Mouse (Mus musculus) heart, adult 2 months (tissue): Measurements from ENCODE around the gene Uimc1. TPM values are rescaled to one million over a fixed set of nuclear protein-coding genes. Genes with fewer than 3 reads are reported as not detected.
A peak's percentile ranks its signal among the peaks of the same experiment; 100 is the strongest.

Source experiments
- DNase-seq, 2 experiments: peaks; one replicate each; pipeline ENCODE4 v3.0.0; 2021
- H3K27ac ChIP-seq: fragments of 200-600 bp; 2 replicates; pipeline ENCODE4 v1.8.1; 2022
- H3K27me3 ChIP-seq: fragments of 200-500 bp; 2 replicates; pipeline ENCODE4 v1.6.1; 2012; ENCODE audit warnings: mild to moderate bottlenecking, low read length, inconsistent platforms, mixed read lengths; ENCODE audit not compliant: control insufficient read depth, insufficient read depth
- H3K36me3 ChIP-seq: fragments of 200-500 bp; 2 replicates; pipeline ENCODE4 v1.6.1; 2012; ENCODE audit warnings: low read length, inconsistent platforms; ENCODE audit not compliant: control insufficient read depth, insufficient read depth
- H3K4me1 ChIP-seq: fragments of 200-500 bp; 2 replicates; pipeline ENCODE4 v1.6.1; 2011; ENCODE audit warnings: low read length; ENCODE audit not compliant: control insufficient read depth, insufficient read depth
- H3K4me3 ChIP-seq: fragments of 200-600 bp; 2 replicates; pipeline ENCODE4 v1.8.1; 2022
- H3K79me2 ChIP-seq: fragments of 200-500 bp; replicated peaks from 2 replicates; pipeline ENCODE4 v1.6.1; 2012; ENCODE audit warnings: mild to moderate bottlenecking, inconsistent platforms, low read length, moderate library complexity, mixed read lengths; ENCODE audit not compliant: control insufficient read depth, insufficient read depth
- H3K9ac ChIP-seq: fragments of 200-500 bp; 2 replicates; pipeline ENCODE4 v1.6.1; 2012; ENCODE audit warnings: low read depth, mild to moderate bottlenecking, control low read depth, inconsistent platforms, low read length, mixed read lengths
- CTCF ChIP-seq: fragments of 200-600 bp; IDR thresholded peaks from 2 replicates; pipeline ENCODE4 v1.8.1; 2022; ENCODE audit warnings: antibody characterized with exemption, mild to moderate bottlenecking, moderate library complexity
- EP300 ChIP-seq: fragments of 200-500 bp; IDR thresholded peaks from 2 replicates; pipeline ENCODE4 v1.6.1; 2011; ENCODE audit warnings: low read depth, low read length, control low read depth; ENCODE audit not compliant: insufficient read depth
- POLR2A ChIP-seq: fragments of 200-500 bp; IDR thresholded peaks from 2 replicates; pipeline ENCODE4 v1.6.1; 2011; ENCODE audit warnings: mild to moderate bottlenecking, low read depth, low read length, control low read depth; ENCODE audit not compliant: insufficient read depth
- WGBS: fragments of 180-500 bp; shearing (Covaris S2); methylation state at CpG from one replicate; pipeline ENCODE4 v1.1.7; 2018; 5-methylcytosine and 5-hydroxymethylcytosine counted together
- intact Hi-C: fragments of 180-260 bp; cut with DNase I; formaldehyde crosslinking; loops from one replicate; pipeline ENCODE4 v1.15.1; 2025
- polyA plus RNA-seq: library from polyadenylated mRNA; depleted of rRNA; stranded (reverse); fragments of >200 nt; gene quantifications from 2 replicates; pipeline ENCODE4 v1.2.3, GENCODE M21; 2012
- total RNA-seq, 2 experiments: library from RNA; stranded (reverse); gene quantifications; 2 replicates each; pipeline ENCODE4 v1.2.3; 2021

Gene Uimc1
- total and polyA plus RNA-seq, 3 experiments, result 9.9 to 20.5 (median 20.3) TPM

DNA sequence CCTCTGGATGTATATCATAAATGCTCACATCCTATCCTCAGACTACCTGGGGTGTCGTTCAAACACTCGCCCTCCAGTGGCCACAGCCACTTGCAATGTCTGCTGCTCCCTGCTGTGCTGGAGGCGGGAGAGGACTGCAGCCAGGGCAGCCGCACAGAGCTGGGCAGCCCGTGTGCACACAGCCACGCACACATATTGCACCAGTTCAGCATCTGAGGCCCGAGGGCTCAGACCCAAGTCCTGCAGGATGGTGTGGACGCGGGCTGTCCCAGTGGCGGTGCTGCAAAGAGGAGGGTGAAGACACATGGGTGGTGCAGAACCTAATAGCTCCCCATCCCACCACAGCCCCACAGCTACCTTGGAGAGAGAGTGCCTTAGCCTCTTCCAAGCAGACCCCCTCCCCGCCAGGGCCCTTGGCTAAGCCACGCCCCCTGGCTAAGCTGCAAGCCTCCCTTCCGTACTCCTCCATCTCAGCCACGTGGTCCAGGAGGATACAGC, 88.1 kb downstream of the Uimc1 start:
- Histone ChIP-seq H3K79me2 (no peaks in the 10 kb centered on the region), H3K36me3 (no peaks in the 10 kb centered on the region), H3K4me1 (no peaks in the 10 kb centered on the region), H3K27ac (no peak overlapping the region), H3K4me3 (no peak overlapping the region), H3K9ac (no peak overlapping the region), H3K27me3 (no peaks in the 10 kb centered on the region)
- DNase-seq, result no peak
- TF ChIP-seq POLR2A (no peak), EP300 (no peak), CTCF (peak; percentile 29)
- intact Hi-C loops, result no loop called here
- WGBS, result 6% methylated on average over 14 of the region's 14 CpGs

DNA sequence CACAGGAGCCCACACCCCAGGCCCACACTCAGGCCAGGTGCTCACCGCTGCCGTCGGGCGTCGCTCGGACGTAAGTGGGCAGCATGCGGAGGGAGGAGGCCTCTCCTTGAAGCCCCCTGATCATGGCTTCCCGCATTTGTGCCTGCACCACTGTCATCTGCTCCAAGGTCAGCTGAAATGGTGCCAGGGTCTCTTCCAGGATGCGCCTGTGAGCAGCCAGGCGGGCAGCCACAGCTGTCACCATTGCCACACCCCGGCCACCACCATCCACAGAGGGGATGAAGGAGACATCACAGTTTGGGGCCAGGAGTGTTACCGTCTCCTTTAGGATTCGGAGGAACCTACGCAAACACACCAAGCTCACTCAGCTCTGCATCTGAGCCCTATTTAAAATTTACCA, 89.0 kb downstream of the Uimc1 start:
- Histone ChIP-seq H3K79me2 (no peaks in the 10 kb centered on the region), H3K36me3 (no peaks in the 10 kb centered on the region), H3K4me1 (no peaks in the 10 kb centered on the region), H3K27ac (no peak overlapping the region), H3K27me3 (no peaks in the 10 kb centered on the region), H3K4me3 (no peak overlapping the region), H3K9ac (no peak overlapping the region)
- DNase-seq, result no peak
- TF ChIP-seq CTCF (no peak), POLR2A (no peak), EP300 (no peak)
- WGBS, result 86% methylated on average over 15 of the region's 15 CpGs
- intact Hi-C loops, result no loop called here

GRCm38 (mm10) chr13:55008589-55008988, 91.5 kb downstream of the Uimc1 start:
- no peak overlapping the region for H3K4me3 ChIP-seq
- H3K4me1 ChIP-seq, result no peaks in the 10 kb centered on the region
- DNase-seq, result no peak
- H3K9ac ChIP-seq, result no peak overlapping the region
- no peaks in the 10 kb centered on the region for H3K79me2 ChIP-seq
- H3K27ac ChIP-seq, result no peak overlapping the region
- WGBS, result 83% methylated on average over 6 of the region's 6 CpGs
- H3K27me3 ChIP-seq, result no peaks in the 10 kb centered on the region
- TF ChIP-seq CTCF (no peak), EP300 (no peak), POLR2A (no peak)
- H3K36me3 ChIP-seq, result no peaks in the 10 kb centered on the region
- intact Hi-C loops, result no loop called here

DNA sequence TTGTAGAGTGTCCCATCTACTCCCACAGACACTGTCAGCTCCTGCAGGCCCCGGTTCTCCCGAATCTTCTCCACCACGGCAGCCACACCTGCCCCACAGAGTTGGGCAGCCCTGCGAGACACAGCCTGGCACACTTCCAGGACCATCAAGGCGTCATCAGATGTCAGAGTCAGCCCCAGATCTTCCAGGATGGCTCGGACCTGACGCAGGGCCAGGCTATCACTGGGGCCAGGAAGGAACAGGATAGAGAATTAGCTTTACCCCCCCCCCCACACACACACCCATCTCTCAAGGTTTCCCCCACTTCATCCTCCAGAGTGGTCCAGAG, 93.7 kb downstream of the Uimc1 start:
- Histone ChIP-seq H3K36me3 (no peaks in the 10 kb centered on the region), H3K27me3 (no peaks in the 10 kb centered on the region), H3K9ac (no peak overlapping the region), H3K79me2 (no peaks in the 10 kb centered on the region), H3K4me1 (no peaks in the 10 kb centered on the region), H3K27ac (no peak overlapping the region), H3K4me3 (no peak overlapping the region)
- WGBS, result 66% methylated on average over 7 of the region's 7 CpGs
- intact Hi-C loops, result no loop called here
- TF ChIP-seq POLR2A (no peak), CTCF (no peak), EP300 (no peak)
- DNase-seq, result no peak

- no peaks in the 10 kb centered on the region for H3K4me1 ChIP-seq
- no peak for DNase-seq
- H3K27me3 ChIP-seq, result no peaks in the 10 kb centered on the region
- intact Hi-C loops, result no loop called here
- no peak overlapping the region for H3K27ac ChIP-seq
- TF ChIP-seq CTCF, result no peak
- TF ChIP-seq POLR2A, result no peak
- TF ChIP-seq EP300, result no peak
- WGBS, result 79% methylated on average over 31 of the region's 31 CpGs
- no peaks in the 10 kb centered on the region for H3K36me3 ChIP-seq
- no peaks in the 10 kb centered on the region for H3K79me2 ChIP-seq
- no peak overlapping the region for H3K9ac ChIP-seq
- no peak overlapping the region for H3K4me3 ChIP-seq
These were observed 94.2 kb downstream of the Uimc1 start for GRCm38 (mm10) chr13:55005691-55006414.

GRCm38 (mm10) chr13:55004646-55005045, 95.5 kb downstream of the Uimc1 start:
- intact Hi-C loops, result no loop called here
- Histone ChIP-seq H3K27ac (no peak overlapping the region), H3K4me1 (no peaks in the 10 kb centered on the region), H3K27me3 (no peaks in the 10 kb centered on the region), H3K9ac (no peak overlapping the region), H3K79me2 (no peaks in the 10 kb centered on the region), H3K4me3 (no peak overlapping the region), H3K36me3 (no peaks in the 10 kb centered on the region)
- no peak for DNase-seq
- 72% methylated on average over 11 of the region's 11 CpGs for whole genome bisulfite sequencing
- TF ChIP-seq POLR2A, result no peak
- TF ChIP-seq EP300, result no peak
- TF ChIP-seq CTCF, result no peak
